Mouse (Mus musculus): ENCODE data around the gene Pid1.

DNA sequence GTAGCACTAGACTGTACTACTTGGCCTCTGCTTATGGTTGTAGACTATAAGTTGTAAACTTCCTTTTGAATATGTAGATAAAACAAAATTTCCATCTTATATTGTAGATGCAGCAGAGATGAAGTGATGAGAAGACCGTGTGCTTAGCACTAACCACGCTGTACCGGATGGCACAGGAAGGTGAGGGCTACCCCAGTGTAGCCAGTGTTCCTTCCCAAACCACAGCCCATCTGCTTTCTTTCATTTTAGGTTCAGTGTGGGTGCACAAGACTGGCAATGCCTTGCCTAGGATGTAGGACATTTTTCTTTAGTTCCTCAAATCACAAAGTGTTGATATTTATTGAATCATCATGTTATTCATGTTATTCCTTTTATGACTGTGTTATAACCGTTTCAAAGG lies 160.5 kb downstream of the Pid1 start:
- no peak for TF ChIP-seq EP300 (IDR thresholded peaks at IDR 0.05; ENCODE audit: insufficient read depth, low read depth, low read length)
- no peak for TF ChIP-seq POLR2A (IDR thresholded peaks at IDR 0.05; ENCODE audit: insufficient read depth, low read length)
- TF ChIP-seq CTCF (IDR thresholded peaks at IDR 0.05; ENCODE audit: low read depth, low read length) = no peak
